Mouse (Mus musculus): ENCODE results near the gene Triml1. TPM values are rescaled to one million over a fixed set of nuclear protein-coding genes. Genes with fewer than 3 reads are reported as not detected.

Gene Triml1
- polyA plus RNA-seq, 1 experiment from 2014 or later = not detected

GRCm38 (mm10) chr8:43164453-43164852 is 23.2 kb upstream of the Triml1 start:
- Histone ChIP-seq H3K9me3 (replicated peaks; ENCODE audit: control insufficient read depth, low read length) (no peaks in the 10 kb centered on the region), H3K36me3 (replicated peaks; ENCODE audit: control insufficient read depth, insufficient read depth, low read depth, low read length) (no peaks in the 10 kb centered on the region), H3K4me2 (ENCODE audit: low read depth, low read length) (no peak overlapping the region), H3K9ac (replicated peaks; ENCODE audit: low read length) (no peak overlapping the region), H3K4me3 (ENCODE audit: low read depth, low read length) (no peak overlapping the region), H3K27ac (replicated peaks; ENCODE audit: low read depth, low read length) (no peak overlapping the region), H3K27me3 (ENCODE audit: control insufficient read depth, insufficient read depth, low read length) (no peaks in the 10 kb centered on the region), H3K4me1 (ENCODE audit: control insufficient read depth, insufficient read depth, low read length) (no peaks in the 10 kb centered on the region)
- ATAC-seq (replicated peaks; ENCODE audit: insufficient number of reproducible peaks, low FRiP score, low TSS enrichment, low read depth) (no peak), DNase-seq (ENCODE audit: low spot score) (no peak)
- WGBS = 76% methylated on average over 3 of the region's 3 CpGs

DNA sequence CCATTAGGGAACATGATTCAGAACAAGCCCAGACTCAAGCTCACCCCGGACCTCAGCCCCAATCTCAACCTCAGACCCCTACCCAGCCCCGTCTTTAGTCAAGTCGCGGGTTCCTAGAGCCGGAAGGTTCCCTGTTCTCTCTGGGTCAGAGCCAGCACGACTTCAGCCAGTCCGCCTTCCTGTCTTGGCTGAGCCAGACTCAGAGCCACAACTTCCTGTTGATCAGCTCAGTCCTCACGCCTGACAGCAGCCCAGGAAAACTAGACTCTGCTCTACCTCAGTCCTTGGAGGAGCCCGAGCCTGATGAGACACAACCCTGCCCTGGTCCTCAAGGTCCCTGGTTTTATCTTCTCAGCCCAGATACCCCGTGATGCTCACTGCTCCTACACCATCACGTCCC is 22.0 kb upstream of the Triml1 start:
- no peaks in the 10 kb centered on the region for H3K4me1 ChIP-seq (ENCODE audit: control insufficient read depth, insufficient read depth, low read length)
- H3K9me3 ChIP-seq (replicated peaks; ENCODE audit: control insufficient read depth, low read length) = no peaks in the 10 kb centered on the region
- DNase-seq (ENCODE audit: low spot score) (no peak), ATAC-seq (replicated peaks; ENCODE audit: insufficient number of reproducible peaks, low FRiP score, low TSS enrichment, low read depth) (no peak)
- H3K4me3 ChIP-seq (ENCODE audit: low read depth, low read length) = no peak overlapping the region
- H3K4me2 ChIP-seq (ENCODE audit: low read depth, low read length) = no peak overlapping the region
- no peak overlapping the region for H3K27ac ChIP-seq (replicated peaks; ENCODE audit: low read depth, low read length)
- no peaks in the 10 kb centered on the region for H3K36me3 ChIP-seq (replicated peaks; ENCODE audit: control insufficient read depth, insufficient read depth, low read depth, low read length)
- 81% methylated on average over 11 of the region's 11 CpGs for WGBS
- H3K27me3 ChIP-seq (ENCODE audit: control insufficient read depth, insufficient read depth, low read length) = no peaks in the 10 kb centered on the region
- H3K9ac ChIP-seq (replicated peaks; ENCODE audit: low read length) = no peak overlapping the region

GRCm38 (mm10) chr8:43149307-43149706 is 8.0 kb upstream of the Triml1 start:
- Histone ChIP-seq H3K9me3 (replicated peaks; ENCODE audit: control insufficient read depth, low read length) (no peaks in the 10 kb centered on the region), H3K9ac (replicated peaks; ENCODE audit: low read length) (no peak overlapping the region), H3K36me3 (replicated peaks; ENCODE audit: control insufficient read depth, insufficient read depth, low read depth, low read length) (no peaks in the 10 kb centered on the region), H3K4me2 (ENCODE audit: low read depth, low read length) (no peak overlapping the region), H3K4me3 (ENCODE audit: low read depth, low read length) (no peak overlapping the region), H3K27ac (replicated peaks; ENCODE audit: low read depth, low read length) (no peak overlapping the region), H3K4me1 (ENCODE audit: control insufficient read depth, insufficient read depth, low read length) (no peaks in the 10 kb centered on the region), H3K27me3 (ENCODE audit: control insufficient read depth, insufficient read depth, low read length) (no peaks in the 10 kb centered on the region)
- no peak for DNase-seq (ENCODE audit: low spot score)
- WGBS = 89% methylated on average over 9 of the region's 9 CpGs
- no peak for ATAC-seq (replicated peaks; ENCODE audit: insufficient number of reproducible peaks, low FRiP score, low TSS enrichment, low read depth)

DNA sequence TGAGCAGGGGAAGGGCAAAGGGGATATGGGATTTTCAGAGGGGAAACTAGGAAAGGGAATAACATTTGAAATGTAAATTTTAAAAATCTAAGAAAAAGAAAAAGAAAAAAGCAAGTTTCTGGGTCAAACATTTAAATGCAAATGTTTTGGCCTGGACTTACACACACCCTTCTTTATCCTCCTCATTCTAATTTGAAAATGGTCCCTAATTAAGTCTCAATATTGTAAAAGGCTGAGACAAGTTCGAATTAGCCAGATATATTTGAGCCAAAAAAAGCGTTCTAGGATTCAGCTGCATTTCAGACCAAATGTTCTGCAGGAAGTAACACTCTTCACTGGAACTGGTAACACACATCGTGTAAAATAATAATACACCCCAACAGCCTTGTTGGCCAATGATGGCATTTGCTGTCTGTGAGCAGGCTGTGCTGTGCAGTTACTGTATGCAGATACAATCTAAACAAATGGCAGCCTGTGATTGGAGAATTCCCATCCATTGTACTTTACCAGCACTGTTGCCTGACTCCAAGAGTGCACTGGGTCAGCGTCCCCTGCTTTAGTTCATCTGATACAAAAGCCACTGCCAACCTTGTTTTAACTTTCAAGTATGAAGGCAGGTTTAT is 30.0 kb downstream of the Triml1 start:
- Histone ChIP-seq H3K4me1 (ENCODE audit: control insufficient read depth, insufficient read depth, low read length) (no peaks in the 10 kb centered on the region), H3K4me2 (ENCODE audit: low read depth, low read length) (no peak overlapping the region), H3K27me3 (ENCODE audit: control insufficient read depth, insufficient read depth, low read length) (no peaks in the 10 kb centered on the region), H3K9me3 (replicated peaks; ENCODE audit: control insufficient read depth, low read length) (no peaks in the 10 kb centered on the region), H3K4me3 (ENCODE audit: low read depth, low read length) (no peak overlapping the region), H3K36me3 (replicated peaks; ENCODE audit: control insufficient read depth, insufficient read depth, low read depth, low read length) (no peaks in the 10 kb centered on the region), H3K27ac (replicated peaks; ENCODE audit: low read depth, low read length) (no peak overlapping the region), H3K9ac (replicated peaks; ENCODE audit: low read length) (no peak overlapping the region)
- ATAC-seq (replicated peaks; ENCODE audit: insufficient number of reproducible peaks, low FRiP score, low TSS enrichment, low read depth) (no peak), DNase-seq (ENCODE audit: low spot score) (no peak)
- 88% methylated on average over 4 of the region's 4 CpGs for whole genome bisulfite sequencing

Other genes with a start within 250 kb of the Triml1 start
- gene Triml2, start 39.1 kb upstream of the Triml1 start, polyA plus RNA-seq (2014; fragmentation: Nextera tagmentation; extraction: Ambion mirVana) = not detected in 2 replicates
- not detected in 2 replicates for gene Zfp42, start 165.5 kb upstream of the Triml1 start, polyA plus RNA-seq (2014; fragmentation: Nextera tagmentation; extraction: Ambion mirVana)